Mouse (Mus musculus) kidney, postnatal 14 days (tissue): Measurements from ENCODE around the gene Gnl2.
A peak's percentile ranks its signal among the peaks of the same experiment; 100 is the strongest.

Source experiments
- DNase-seq: peaks from one replicate; pipeline ENCODE4 v3.0.0; 2022; ENCODE audit warnings: mixed read lengths

Gnl2 gene

DNA sequence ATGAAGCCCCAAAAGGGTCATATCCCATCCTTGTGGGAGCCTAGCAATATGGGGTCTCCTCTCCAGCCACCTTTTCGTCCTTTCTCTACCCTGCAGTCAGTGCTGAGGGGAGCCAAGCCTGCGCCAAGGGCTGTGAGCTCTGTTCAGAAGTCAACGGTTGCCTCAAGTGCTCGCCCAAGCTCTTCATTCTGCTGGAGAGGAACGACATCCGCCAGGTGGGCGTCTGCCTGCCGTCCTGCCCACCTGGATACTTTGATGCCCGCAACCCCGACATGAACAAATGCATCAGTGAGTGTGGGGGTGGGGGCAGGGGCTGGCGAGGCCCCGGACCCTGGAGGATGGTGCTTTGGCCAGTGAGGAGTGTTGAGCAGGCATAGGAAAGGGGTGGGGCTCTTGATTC, 11.5 kb upstream of the Gnl2 start:
- DNase-seq = no peak

DNA sequence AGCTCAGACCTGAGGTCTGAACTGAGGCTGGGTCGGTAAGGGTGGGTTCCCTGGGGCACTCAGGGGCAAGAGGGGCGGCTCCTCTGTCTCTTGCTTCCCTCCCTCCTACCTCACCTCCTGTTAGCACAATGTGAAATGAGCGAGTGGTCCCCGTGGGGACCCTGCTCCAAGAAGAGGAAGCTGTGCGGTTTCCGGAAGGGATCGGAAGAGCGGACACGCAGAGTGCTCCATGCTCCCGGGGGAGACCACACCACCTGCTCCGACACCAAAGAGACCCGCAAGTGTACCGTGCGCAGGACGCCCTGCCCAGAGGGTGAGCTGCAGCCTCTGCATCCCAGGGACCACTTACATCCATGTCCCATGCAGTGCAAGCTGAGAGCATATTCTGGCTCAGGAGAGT, 8.9 kb upstream of the Gnl2 start:
- DNase-seq = no peak

DNA sequence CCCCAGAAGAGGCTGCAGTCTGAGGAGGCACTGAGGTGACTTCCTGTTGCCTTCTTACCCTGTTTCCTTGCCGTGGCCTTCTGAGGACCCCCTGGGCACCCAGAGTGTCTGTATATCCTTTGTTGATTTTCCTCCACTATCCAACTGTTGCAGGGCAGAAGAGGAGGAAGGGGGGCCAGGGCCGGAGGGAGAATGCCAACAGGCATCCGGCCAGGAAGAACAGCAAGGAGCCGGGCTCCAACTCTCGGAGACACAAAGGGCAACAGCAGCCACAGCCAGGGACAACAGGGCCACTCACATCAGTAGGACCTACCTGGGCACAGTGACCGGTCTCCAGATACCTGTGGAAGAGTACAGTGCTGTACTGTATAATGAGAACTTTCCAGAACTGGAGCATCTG, 8.2 kb upstream of the Gnl2 start:
- DNase-seq = no peak

DNA sequence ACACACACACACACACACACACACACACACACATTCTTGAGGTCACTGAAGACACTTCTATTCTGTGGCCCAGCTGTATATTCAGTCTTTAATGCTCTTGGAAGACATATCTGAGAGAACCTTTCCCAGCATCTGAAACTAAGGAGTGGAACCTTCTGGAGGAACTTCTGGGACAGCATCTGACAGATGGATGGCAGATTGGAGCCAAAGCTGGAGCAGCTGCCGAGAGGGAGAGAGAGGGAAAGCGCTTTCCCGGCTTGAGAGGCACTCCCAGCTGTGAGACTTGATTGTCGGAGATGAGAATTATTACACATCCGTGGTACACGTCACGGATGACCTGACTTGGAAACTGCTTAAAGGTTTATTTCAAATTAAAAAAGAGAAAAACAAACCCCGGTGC, 7.7 kb upstream of the Gnl2 start:
- DNase-seq = no peak

DNA sequence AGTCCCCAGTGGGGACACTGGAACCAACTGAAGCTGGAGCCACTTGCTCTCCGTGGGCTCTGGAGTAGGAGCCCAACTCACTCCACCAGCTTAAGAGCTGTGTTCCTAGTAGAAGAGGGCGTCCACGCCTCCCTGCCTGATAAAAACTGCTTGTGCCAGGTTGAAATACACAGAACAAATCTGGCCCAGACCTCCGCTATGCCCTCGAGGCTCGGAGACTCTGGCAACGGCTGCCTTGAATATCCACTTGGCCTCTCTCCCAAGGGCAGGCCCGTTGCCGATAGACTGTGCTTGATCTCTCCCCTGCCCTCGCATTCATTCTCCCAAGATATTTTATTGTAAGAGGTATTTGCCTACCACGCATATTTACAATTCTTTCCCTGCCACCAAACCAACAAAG, 1.0 kb downstream of the Gnl2 start:
- peak; percentile 13 for DNase-seq

DNA sequence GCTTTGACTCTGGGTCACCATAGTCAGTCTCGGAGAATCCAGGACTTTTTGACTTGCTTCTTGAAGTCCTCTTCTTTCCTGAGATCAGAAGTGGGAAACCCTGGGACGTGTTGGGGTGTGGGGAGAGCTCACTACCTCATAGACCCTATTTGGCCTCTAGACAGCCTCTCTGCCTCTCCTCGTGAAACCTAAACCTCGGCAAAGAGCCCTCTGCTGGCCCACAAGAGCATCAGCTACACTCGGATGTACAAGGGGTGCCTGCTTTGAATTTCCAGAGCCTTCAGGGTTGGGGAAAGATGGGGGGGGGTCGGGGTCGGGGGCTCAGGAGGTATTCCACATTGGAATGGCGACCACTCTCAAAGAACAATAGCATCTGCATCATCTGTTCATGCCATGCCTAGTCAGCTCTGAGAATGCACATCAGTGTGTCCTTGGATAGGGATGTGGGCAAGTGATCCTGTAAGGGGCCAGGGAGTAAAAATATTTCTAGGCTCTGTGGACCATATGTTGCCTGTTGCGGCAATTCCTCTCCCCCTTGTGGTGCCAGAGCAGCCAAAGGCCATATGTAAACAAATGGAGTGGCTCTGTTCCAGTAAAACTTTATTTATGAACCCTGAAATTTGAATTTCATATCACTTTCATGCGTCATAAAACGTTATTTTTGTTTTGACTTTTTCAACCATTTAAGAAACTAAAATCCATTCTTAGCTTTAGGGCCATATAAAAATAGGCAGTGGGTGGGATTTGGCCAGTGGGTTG, 4.6 kb downstream of the Gnl2 start:
- no peak for DNase-seq

DNA sequence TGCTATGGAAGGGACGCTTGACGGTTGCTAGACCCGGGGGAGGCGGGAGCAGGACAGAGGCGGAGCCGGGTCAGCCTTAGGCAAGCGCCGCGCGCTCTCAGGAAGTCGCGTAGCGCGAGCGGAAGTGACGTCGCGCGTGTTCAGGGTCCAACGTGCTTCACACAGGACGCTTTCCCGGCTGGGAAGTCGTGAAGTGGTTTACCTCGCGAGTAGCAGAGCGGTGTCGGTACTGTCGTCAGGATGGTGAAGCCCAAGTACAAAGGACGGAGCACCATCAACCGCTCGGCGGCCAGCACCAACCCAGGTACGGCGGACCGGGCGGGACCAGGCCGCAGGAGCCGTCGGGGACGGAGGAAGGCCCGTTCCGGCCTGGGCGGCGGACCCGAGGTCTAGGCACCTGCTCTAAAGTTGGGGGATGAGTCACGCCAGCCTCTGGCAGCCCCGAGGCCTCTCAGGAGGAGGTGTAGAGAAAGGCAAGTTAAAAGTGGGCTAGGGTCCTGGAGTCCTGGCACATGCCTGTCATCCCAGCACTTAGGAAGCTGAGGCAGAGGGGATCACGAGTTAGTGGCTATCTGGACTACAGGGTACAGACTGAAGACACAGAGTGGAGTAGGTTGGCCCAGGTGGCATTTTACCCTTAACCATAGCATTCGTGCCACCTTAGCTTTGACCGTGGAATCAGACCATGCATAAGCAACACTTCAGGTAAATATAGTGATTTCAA, 13.7 kb downstream of the Gnl2 start:
- DNase-seq = peak; percentile 97

DNA sequence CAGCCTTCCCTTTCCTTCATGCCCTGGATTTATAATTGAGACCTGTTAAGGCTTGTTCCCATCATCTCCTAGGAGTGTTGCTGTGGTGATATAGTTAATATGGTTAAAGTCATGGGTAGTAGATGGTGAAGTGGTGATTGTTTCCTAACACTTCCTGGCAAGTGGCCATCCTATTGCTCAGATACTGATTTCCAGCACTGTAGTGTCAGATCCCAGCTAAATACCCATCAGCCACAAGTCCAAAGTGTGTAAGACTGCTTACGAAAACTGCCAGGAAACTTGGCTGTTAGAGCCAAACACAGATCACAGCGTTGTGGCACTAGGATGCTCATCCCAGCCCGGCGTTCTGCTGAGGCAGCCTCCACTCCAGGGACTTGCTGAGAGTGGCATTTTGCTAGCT, 18.0 kb downstream of the Gnl2 start:
- DNase-seq = no peak

DNA sequence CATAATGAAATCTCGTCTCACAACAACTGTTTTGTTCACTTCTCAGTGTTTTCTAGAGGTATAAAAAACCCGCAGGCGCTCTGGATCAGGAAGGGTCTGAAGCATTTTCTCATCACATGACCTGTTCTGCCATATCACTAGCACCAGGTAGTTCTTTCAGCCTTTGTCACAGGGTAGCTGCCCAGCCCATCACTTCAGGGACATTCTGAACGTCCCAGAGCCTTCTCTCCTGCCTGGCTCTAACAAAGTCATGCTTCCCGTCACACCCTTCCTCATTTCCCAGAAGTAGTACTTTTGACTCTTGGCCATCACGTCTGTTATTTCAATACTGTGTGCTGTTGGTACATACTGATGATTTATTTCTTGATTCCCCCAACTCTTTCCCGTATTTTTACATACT, 28.1 kb downstream of the Gnl2 start:
- no peak for DNase-seq

DNA sequence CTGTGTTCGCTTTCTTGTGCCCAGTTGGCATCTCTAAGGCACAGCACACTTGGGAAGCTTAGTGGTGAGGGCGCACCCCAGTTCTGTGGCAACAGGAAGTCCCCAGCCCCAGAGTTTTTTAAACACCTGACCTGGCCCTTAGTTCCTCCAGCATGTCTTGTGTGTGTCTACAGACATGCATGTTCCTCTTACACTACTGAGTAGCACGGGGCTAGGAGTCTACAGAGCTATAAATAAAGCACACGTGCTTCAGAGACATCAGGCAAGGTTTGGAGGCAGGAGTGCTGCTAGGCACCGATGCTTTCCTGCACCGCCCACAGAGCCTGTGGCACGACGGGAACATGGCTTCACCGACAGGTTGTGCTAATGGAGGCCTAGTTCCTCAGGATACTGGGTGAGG, 39.0 kb downstream of the Gnl2 start:
- no peak for DNase-seq

DNA sequence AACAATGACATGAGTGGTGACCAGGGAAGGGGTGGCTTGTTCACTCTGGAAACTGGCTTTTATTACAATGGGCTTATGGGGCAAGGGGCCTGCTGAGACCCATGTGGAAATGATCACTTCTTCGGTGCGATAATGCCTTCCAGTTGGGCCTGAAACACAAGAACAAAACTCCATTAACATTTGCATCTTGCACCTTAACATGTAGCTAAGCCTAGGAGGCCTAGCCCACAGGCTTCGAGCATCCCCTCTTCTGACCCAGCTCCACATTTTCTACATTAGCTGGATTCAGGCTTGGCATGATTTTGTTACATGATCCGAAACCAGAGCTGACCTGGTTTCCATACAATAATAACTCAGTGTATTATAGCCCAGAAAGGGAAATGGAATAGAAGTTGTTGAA, 40.1 kb downstream of the Gnl2 start:
- DNase-seq = no peak

DNA sequence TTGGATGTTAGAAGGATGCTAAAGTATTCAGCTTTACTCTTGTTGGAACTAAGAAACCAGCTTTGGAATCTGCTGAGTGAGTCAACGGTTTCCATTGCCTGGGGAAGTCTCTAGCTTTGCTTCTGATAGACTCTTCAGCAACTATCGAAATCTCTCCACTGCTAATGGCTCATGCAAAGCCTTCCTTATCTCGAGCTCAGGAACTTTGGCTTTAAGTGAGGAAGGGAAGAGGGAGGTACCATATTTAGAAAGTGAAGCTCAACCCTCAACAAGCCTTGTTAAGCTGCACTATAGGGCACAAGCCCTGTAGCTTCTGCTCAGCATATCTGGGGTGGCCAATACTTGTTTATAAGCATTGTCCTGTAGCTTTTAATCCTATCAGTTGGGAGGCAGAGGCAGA, 40.9 kb downstream of the Gnl2 start:
- DNase-seq = no peak

DNA sequence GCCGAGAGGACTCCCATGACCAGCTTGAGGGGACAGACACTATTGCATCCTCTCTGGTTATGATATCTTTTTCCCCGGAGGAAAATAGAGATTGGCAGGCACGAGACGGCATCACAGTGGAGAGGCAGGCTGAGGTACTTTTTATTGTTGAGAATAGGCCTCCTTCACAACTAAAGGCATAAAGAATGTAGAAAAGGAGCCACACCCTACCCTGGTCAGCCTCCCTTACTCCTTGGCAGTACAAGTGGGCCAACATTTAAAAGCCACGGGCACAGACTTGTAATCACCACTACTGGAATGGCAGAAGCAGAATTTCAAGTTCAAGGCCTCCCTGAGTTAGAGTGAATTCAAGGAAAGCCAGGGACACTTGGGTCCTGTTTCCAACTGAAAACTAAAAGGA, 41.6 kb downstream of the Gnl2 start:
- DNase-seq = no peak

DNA sequence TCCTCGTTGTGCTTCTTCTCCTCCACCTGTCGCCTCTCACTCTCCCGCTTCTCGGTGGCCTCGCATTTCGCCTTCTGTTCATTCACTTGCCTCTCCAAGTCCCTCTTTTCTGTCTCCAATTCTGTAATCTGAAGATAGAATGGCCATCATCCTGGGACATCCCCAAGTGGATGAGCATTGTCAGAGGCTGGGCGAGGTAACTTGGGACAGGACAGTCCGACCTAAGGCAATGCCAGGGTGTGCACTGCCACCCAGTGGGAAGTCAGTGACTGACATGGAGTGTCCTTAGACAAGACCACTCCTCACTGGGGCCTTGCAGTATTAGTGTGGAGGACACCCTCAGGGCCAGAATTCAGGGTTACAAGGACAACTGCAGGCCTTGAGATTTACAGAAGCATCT, 42.6 kb downstream of the Gnl2 start:
- peak; percentile 72 for DNase-seq

DNA sequence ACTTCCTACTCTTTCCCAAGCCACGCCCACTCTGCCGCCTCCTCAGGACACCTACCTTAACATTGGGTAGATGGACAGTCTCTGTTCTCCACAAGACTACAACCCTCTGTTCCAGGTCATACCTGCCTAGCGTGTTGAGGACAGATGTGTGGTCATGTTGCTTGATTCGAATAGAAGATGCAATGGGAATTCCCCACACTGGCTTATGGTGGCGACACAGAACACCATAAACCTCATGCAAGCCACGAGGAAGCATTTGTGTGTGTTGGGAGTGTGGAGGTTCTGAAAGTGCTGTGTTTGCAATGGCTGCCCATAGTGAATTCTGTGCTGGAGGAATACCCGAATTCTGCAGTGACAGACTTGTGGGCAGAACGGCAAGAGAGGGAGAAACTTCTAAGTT, 47.4 kb downstream of the Gnl2 start:
- no peak for DNase-seq

DNA sequence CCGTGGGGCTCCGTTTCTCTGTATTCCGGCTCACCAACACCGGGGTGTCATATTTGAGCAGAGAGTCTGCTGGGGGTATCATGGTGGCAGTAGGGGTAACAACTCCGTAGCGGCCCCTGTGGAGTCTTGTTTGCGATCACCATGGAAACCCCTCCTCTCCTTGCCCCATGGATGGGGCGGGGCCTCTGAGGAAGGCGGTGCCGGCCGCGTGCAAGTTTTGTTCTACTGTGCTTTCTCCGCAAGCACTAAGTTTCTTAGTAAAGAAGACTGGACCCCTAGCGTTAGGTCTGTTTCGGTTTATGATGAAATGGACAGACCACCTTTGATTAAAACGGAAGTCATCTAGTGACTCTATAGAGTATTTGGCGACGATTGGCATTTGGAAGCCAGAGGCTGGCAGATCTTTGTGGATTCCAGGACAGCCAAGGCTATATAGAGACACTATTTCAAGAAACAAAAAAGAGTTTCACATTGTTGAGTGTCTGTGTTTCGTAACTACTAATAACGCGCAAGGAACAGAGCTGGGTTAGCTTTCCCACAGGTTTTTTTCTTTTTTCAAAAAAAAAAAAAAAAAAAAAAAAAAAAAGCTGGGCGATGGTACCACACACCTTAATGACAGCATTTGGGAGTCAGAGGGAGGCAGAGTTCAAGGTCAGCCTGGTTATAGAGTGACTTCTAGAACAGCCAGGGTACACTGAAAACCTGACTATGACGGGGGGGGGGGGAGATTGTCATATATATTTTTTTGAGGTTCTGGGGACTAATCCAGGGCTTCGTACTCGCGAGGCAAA, 49.3 kb downstream of the Gnl2 start, which contains the start of gene Dnali1:
Gene Dnali1, minus strand, starts transcription at position 187 of the 791 bp plus-strand sequence.
- peak; percentile 77 for DNase-seq

DNA sequence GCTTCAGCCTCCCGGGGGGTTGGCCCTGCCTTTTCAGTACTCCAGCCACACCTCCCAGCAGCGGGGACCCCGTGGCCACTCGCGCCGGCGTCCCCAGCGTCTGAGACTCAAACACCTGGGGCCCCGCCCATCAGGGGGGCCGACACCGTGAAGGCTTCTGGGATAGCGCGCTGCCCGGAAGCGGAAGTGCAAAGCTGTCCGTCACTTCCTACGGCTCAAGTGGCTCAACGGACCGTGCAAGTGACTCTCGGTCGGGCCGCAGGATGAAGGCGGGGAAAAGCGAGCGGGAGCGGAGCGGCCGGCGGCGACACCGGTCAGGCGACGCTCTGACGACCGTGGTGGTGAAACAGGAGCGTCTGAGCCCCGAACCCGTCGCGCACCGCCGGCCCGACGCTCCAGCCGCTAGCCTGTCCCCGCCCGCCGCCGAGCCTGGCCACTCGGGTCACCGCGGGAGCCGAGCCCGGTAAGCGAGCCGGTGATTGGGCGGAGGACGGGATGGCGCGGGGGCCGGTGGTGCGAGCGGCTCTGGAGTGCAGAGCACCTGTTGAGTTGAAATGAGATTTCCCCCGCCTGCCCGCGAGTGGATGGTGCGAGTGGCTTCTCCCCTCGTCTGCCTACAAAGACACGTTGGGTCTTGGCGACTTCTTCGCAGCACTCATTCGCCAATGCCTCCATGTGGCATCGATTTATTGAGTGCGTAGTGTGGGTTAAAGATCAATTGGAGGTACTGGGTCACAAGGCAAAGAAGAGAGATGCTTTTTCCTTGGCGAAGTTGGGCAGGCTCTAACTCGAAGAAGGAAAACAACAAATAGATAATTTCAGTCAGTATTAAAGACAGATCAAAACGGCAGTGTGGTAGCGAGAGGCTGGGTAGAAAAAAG, 50.3 kb downstream of the Gnl2 start, which contains the start of gene Snip1:
Gene Snip1, plus strand, starts transcription at position 183 of the 881 bp plus-strand sequence.
- peak; percentile 96 for DNase-seq

DNA sequence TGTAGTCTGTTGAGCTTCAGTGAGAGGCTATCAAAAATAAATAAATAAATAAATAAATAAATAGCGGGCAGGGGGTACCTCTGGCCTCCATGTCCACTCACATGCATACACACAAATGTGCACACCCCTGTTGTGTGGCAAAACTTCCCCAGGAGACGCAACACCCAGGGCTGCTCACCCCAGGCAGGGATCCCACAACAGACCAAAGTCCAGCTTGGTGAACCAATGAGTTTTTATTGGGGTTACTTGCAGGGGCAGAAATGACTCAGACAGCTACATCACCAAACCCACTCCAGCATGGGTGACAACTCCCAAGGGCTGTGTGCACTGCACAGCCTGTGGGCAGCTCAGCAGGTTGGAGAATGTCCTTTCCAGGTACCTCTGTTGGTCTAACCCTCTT, 61.3 kb downstream of the Gnl2 start:
- no peak for DNase-seq

DNA sequence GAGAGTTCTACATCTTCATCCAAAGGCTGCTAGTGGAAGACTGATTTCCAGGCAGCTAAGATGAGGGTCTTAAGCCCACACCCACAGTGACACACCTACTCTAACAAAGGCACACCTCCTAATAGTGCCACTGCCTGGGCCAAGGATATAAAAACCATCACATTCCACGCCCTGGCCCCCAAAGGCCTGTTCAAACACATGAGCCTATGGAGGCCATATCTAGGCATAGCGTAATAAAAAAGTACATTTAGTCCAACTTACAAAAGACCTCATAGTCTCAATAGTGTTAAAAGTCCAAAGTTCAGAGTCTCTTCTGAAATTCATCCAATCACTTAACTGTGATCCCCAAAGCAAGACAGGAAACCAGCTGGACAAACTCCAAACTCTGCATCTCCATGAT, 62.3 kb downstream of the Gnl2 start:
- no peak for DNase-seq

DNA sequence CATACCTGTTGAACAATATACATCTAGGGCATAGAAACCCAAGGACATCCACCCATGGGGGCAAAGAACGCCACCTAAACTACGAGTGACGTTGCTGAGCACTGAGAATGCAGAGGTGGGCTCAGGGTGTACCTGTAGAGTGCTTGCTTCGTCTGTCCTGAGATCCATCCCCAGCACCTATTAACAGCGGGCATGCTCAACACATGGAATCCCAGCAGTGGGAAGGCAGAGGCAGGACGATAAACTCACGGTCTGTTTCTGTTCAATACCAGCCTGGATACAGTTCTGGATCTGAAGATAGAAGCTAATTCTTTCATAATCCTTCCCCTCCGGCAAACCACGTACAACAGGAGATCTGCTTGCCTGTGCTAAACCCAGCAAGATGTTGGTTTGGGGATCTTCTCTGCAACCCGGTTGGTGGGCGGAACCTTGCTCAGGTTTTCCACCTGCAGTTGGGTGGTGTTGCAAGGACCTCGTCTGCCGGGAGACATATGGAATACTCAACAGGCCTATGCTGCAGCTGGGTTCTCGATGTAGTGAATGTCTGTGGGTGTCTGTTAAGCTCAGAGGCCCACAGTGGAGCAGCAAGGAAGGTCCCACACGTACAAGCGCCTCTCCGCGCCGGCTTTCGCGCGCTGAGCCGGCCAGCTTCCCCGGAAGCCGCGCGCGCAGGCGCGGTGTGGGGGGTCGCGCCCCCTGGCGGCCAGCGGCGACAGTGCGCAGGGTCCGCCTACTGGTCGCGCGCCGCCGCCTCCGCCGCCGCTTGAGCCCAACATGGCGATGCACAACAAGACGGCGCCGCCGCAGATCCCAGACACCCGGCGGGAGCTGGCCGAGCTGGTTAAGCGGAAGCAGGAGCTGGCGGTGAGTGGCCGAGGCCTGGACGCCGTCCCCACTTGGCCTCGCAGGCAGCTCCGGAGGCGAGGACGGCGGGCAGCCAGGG, 68.3 kb downstream of the Gnl2 start, which contains the start of gene Meaf6:
Gene Meaf6, plus strand, starts transcription at position 732 of the 943 bp plus-strand sequence.
- peak; percentile 95 for DNase-seq

DNA sequence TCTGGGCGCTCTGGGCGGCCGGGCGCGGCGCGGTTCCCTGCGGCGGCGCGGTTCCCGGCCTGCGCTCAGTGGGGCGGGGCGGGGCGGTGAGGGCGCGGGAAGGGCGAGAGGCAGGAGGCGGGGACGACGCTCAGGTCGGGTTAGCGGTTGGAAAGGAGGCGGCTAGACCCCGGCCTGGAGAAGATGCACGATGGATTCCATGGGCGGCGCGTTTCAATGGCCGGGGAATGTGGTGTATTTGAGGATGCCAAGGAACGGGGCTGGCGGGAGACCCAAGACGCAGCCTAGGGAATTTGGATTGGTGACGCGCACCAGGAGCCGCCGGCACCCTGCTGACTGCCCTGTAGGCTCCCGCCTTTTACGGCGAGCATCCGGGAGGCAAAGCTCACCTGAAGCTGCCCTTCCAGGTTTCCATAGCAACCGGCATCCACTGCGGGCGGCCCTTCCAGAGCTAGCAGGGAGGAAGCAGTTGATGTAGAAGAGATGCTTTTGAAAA, 69.0 kb downstream of the Gnl2 start:
- no peak for DNase-seq
